Mouse (Mus musculus): ENCODE data around the gene Olfr521. TPM values are rescaled to one million over a fixed set of nuclear protein-coding genes. Genes with fewer than 3 reads are reported as not detected.
"Not testable (repeated sequence)": the region's sequence is repeated elsewhere in the genome, so short reads cannot be mapped to it uniquely, and the experiment has no call there.

Olfr521 gene
- polyA plus RNA-seq, 1 experiment from 2014 or later: not detected

DNA sequence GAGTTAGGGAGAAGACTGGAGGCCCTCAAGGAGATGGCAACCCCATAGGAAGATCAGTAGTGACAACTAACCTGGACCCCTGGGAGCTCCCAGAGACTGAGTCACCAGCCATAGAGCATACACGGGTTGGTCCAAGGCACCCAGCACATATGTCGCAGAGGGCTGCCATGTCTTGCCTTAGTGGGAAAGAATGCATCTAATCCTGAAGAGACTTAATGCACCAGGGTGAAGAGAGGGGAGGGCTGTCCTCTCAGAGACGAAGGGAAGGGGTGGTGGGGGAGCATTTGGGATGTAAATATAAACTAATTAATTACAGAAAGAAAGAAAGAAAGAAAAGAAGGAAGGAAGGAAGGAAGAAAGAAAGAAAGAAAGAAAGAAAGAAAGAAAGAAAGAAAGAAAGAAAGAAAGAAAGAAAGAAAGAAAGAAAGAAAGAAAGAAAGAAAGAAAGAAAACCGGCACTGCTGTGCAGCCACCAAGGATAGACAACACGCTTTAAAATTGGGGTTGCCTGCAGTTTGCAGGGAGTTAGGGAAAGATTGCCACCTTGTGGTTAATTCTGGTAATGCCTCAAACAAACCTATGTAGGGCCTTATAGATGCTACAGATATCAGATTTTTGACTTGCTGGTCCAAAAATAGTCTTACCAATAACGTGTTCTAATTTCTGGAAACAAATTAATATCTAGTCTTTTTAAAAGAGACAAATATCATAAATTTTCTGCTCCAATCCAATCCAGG lies 34.8 kb downstream of the Olfr521 start:
- H3K27ac ChIP-seq (ENCODE audit: low read length): no peak overlapping the region
- H3K4me1 ChIP-seq (ENCODE audit: control insufficient read depth, insufficient read depth, low read length): peaks cover 8% of the 10 kb centered on the region
- ATAC-seq: peak; percentile 68; the same call in 1 of the 2 replicates
- H3K27me3 ChIP-seq (ENCODE audit: control insufficient read depth, insufficient read depth, low read depth, low read length): no peaks in the 10 kb centered on the region
- H3K9ac ChIP-seq (ENCODE audit: low read depth, low read length): no peak overlapping the region
- no peak overlapping the region for H3K4me3 ChIP-seq (ENCODE audit: low read depth, low read length)
- no peaks in the 10 kb centered on the region for H3K36me3 ChIP-seq (ENCODE audit: control insufficient read depth, insufficient read depth, low read length)
- 30% methylated on average over 6 of the region's 6 CpGs for WGBS
- H3K4me2 ChIP-seq (ENCODE audit: low read length): no peak overlapping the region
- no peaks in the 10 kb centered on the region for H3K9me3 ChIP-seq (replicated peaks; ENCODE audit: control insufficient read depth, low read length, poor library complexity, severe bottlenecking)

- WGBS: 80% methylated on average over 7 of the region's 7 CpGs
- no peak overlapping the region for H3K4me3 ChIP-seq (ENCODE audit: low read depth, low read length)
- ATAC-seq: no peak
- H3K4me1 ChIP-seq (ENCODE audit: control insufficient read depth, insufficient read depth, low read length): peaks cover 8% of the 10 kb centered on the region
- no peaks in the 10 kb centered on the region for H3K27me3 ChIP-seq (ENCODE audit: control insufficient read depth, insufficient read depth, low read depth, low read length)
- no peak overlapping the region for H3K27ac ChIP-seq (ENCODE audit: low read length)
- no peaks in the 10 kb centered on the region for H3K36me3 ChIP-seq (ENCODE audit: control insufficient read depth, insufficient read depth, low read length)
- H3K9ac ChIP-seq (ENCODE audit: low read depth, low read length): no peak overlapping the region
- H3K4me2 ChIP-seq (ENCODE audit: low read length): no peak overlapping the region
- H3K9me3 ChIP-seq (replicated peaks; ENCODE audit: control insufficient read depth, low read length, poor library complexity, severe bottlenecking): no peaks in the 10 kb centered on the region
These were observed 35.8 kb downstream of the Olfr521 start for GRCm38 (mm10) chr7:99799118-99799517.

DNA sequence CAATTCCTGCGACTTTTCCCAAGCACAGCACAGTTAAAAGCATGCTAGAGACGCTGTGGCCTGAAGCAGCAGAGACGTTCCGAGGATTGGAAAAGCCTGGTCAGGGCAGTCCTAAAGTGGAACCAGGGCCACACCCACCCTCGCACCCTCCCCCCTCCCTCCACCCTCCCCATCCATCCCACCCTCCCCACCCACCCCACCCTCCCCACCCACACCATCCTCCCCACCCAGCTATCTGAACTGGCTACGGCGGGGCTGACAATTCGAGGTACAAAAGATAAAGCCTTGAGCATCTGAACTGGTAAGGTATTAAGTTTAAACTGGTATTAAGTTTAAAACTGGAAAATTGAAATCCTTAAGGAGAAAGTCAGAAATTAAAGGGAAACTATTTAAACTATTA lies 40.2 kb downstream of the Olfr521 start:
- no peak for ATAC-seq
- H3K9ac ChIP-seq (ENCODE audit: low read depth, low read length): no peak overlapping the region
- H3K4me3 ChIP-seq (ENCODE audit: low read depth, low read length): no peak overlapping the region
- H3K27ac ChIP-seq (ENCODE audit: low read length): no peak overlapping the region
- H3K4me2 ChIP-seq (ENCODE audit: low read length): no peak overlapping the region
- H3K9me3 ChIP-seq (replicated peaks; ENCODE audit: control insufficient read depth, low read length, poor library complexity, severe bottlenecking): no peaks in the 10 kb centered on the region
- H3K27me3 ChIP-seq (ENCODE audit: control insufficient read depth, insufficient read depth, low read depth, low read length): no peaks in the 10 kb centered on the region
- H3K36me3 ChIP-seq (ENCODE audit: control insufficient read depth, insufficient read depth, low read length): no peaks in the 10 kb centered on the region
- H3K4me1 ChIP-seq (ENCODE audit: control insufficient read depth, insufficient read depth, low read length): no peaks in the 10 kb centered on the region
- WGBS: 81% methylated on average over 8 of the region's 8 CpGs

DNA sequence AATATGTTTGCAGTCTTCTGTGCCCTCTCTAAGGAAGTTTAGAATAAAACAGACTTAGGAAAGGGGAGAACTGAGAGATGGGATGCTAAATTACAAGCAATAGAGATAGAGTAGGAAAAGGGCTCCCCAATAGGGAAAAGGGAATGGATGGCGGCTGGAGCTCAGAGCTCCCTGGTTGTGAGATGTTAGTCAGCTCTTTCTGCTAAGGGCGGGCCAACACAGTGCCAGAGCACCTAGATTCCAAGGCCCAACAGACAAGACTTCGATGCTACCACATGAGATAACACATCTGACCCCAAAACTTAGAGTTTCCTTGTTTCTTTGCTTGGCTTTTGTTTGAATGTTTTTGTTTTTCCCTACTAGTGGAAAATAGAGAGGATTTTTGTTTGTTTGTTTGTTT lies 40.7 kb downstream of the Olfr521 start:
- not testable (repeated sequence) for H3K4me2 ChIP-seq (ENCODE audit: low read length); H3K4me1 ChIP-seq (ENCODE audit: control insufficient read depth, insufficient read depth, low read length); H3K9me3 ChIP-seq (replicated peaks; ENCODE audit: control insufficient read depth, low read length, poor library complexity, severe bottlenecking); H3K27ac ChIP-seq (ENCODE audit: low read length); H3K4me3 ChIP-seq (ENCODE audit: low read depth, low read length); H3K36me3 ChIP-seq (ENCODE audit: control insufficient read depth, insufficient read depth, low read length); H3K27me3 ChIP-seq (ENCODE audit: control insufficient read depth, insufficient read depth, low read depth, low read length); H3K9ac ChIP-seq (ENCODE audit: low read depth, low read length); ATAC-seq
- WGBS: 90% methylated on average over 3 of the region's 3 CpGs

DNA sequence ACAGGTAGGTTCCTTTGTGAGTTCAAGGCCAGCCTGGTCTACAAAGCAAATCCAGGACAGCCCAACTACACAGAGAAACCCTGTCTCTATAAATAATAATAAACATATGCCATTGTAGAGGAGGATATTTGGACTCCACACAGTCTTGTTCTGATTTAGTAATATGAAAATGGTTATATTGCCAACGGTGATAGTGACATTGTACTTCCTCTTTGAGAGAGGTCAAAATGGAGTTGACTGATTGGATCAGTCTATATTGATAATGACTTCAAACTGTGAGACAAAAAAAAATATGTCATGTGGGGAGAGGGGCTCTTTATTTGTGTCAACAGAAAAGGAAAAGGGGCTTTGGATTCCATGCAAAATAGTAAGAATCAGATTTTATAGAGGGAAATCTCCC lies 42.0 kb downstream of the Olfr521 start:
- Histone ChIP-seq H3K4me3 (ENCODE audit: low read depth, low read length) (no peak overlapping the region), H3K4me1 (ENCODE audit: control insufficient read depth, insufficient read depth, low read length) (no peaks in the 10 kb centered on the region), H3K9ac (ENCODE audit: low read depth, low read length) (no peak overlapping the region), H3K27ac (ENCODE audit: low read length) (no peak overlapping the region), H3K27me3 (ENCODE audit: control insufficient read depth, insufficient read depth, low read depth, low read length) (no peaks in the 10 kb centered on the region), H3K9me3 (replicated peaks; ENCODE audit: control insufficient read depth, low read length, poor library complexity, severe bottlenecking) (no peaks in the 10 kb centered on the region), H3K36me3 (ENCODE audit: control insufficient read depth, insufficient read depth, low read length) (no peaks in the 10 kb centered on the region), H3K4me2 (ENCODE audit: low read length) (no peak overlapping the region)
- WGBS: 89% methylated on average over 1 of the region's 1 CpGs
- no peak for ATAC-seq

DNA sequence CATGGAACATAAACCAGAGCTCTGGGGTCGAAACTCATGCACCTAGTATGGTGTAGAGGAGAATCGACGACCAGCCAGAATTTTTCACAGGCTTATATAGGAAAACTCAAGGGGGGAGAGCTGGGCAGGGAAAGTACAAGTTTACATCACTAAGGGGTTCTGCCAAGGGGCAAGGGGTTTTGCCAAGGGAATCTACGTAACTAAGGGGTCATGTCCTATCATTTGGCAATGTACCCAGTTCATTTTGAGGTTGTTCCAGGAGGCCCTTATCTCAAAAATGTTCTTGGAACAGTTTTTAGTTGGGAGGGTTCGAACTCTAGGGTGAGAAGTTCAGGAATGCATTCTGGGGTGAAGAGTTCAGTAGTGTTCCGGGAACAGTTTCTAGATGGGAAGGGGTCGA lies 43.7 kb downstream of the Olfr521 start:
- H3K4me3 ChIP-seq (ENCODE audit: low read depth, low read length); H3K27ac ChIP-seq (ENCODE audit: low read length); H3K4me1 ChIP-seq (ENCODE audit: control insufficient read depth, insufficient read depth, low read length); H3K9me3 ChIP-seq (replicated peaks; ENCODE audit: control insufficient read depth, low read length, poor library complexity, severe bottlenecking); H3K4me2 ChIP-seq (ENCODE audit: low read length); H3K27me3 ChIP-seq (ENCODE audit: control insufficient read depth, insufficient read depth, low read depth, low read length); ATAC-seq; H3K36me3 ChIP-seq (ENCODE audit: control insufficient read depth, insufficient read depth, low read length); H3K9ac ChIP-seq (ENCODE audit: low read depth, low read length): not testable (repeated sequence)
- WGBS: 83% methylated on average over 7 of the region's 7 CpGs

- no peak for ATAC-seq
- Histone ChIP-seq H3K4me2 (ENCODE audit: low read length) (no peak overlapping the region), H3K4me1 (ENCODE audit: control insufficient read depth, insufficient read depth, low read length) (no peaks in the 10 kb centered on the region), H3K4me3 (ENCODE audit: low read depth, low read length) (no peak overlapping the region), H3K27me3 (ENCODE audit: control insufficient read depth, insufficient read depth, low read depth, low read length) (no peaks in the 10 kb centered on the region), H3K9ac (ENCODE audit: low read depth, low read length) (no peak overlapping the region), H3K9me3 (replicated peaks; ENCODE audit: control insufficient read depth, low read length, poor library complexity, severe bottlenecking) (no peaks in the 10 kb centered on the region), H3K36me3 (ENCODE audit: control insufficient read depth, insufficient read depth, low read length) (no peaks in the 10 kb centered on the region), H3K27ac (ENCODE audit: low read length) (no peak overlapping the region)
- 96% methylated on average over 2 of the region's 2 CpGs for WGBS
These were observed 47.5 kb downstream of the Olfr521 start for GRCm38 (mm10) chr7:99810814-99811213.

- no peak overlapping the region for H3K27ac ChIP-seq (ENCODE audit: low read length)
- no peaks in the 10 kb centered on the region for H3K27me3 ChIP-seq (ENCODE audit: control insufficient read depth, insufficient read depth, low read depth, low read length)
- no peak overlapping the region for H3K9ac ChIP-seq (ENCODE audit: low read depth, low read length)
- no peak for ATAC-seq
- H3K4me1 ChIP-seq (ENCODE audit: control insufficient read depth, insufficient read depth, low read length): no peaks in the 10 kb centered on the region
- H3K4me2 ChIP-seq (ENCODE audit: low read length): no peak overlapping the region
- no peaks in the 10 kb centered on the region for H3K36me3 ChIP-seq (ENCODE audit: control insufficient read depth, insufficient read depth, low read length)
- no peak overlapping the region for H3K4me3 ChIP-seq (ENCODE audit: low read depth, low read length)
- H3K9me3 ChIP-seq (replicated peaks; ENCODE audit: control insufficient read depth, low read length, poor library complexity, severe bottlenecking): no peaks in the 10 kb centered on the region
- 92% methylated on average over 4 of the region's 4 CpGs for WGBS
These were observed 48.4 kb downstream of the Olfr521 start for GRCm38 (mm10) chr7:99811661-99812060.

GRCm38 (mm10) chr7:99813394-99813793 lies 50.1 kb downstream of the Olfr521 start:
- Histone ChIP-seq H3K36me3 (ENCODE audit: control insufficient read depth, insufficient read depth, low read length) (no peaks in the 10 kb centered on the region), H3K27ac (ENCODE audit: low read length) (no peak overlapping the region), H3K4me2 (ENCODE audit: low read length) (no peak overlapping the region), H3K27me3 (ENCODE audit: control insufficient read depth, insufficient read depth, low read depth, low read length) (no peaks in the 10 kb centered on the region), H3K9me3 (replicated peaks; ENCODE audit: control insufficient read depth, low read length, poor library complexity, severe bottlenecking) (no peaks in the 10 kb centered on the region), H3K4me1 (ENCODE audit: control insufficient read depth, insufficient read depth, low read length) (no peaks in the 10 kb centered on the region), H3K9ac (ENCODE audit: low read depth, low read length) (no peak overlapping the region), H3K4me3 (ENCODE audit: low read depth, low read length) (no peak overlapping the region)
- no peak for ATAC-seq
- 90% methylated on average over 11 of the region's 11 CpGs for WGBS

All from midbrain, embryonic 16.5 days (tissue).